Mouse (Mus musculus): Measurements from ENCODE around the gene Lgals2.

DNA sequence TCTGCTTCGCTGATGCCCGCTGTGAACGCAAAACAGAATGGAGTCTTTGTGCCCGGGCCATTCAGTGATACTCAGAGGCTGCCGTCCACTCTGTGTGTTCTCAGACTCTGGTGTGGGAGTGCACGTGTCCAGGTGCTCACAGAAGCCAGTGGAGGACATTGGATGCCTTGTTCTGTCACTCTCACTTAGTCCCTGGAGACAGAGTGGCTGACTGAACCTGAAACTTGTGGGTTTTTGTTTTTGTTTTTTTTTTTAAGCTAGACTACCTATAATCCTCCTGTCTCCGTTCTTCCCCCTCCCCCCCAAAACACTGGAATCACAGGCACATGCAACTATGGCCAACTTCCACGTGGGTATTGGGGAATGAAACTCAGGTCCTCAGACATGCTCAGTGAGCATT is 9.0 kb downstream of the Lgals2 start:
- TF ChIP-seq CTCF (IDR thresholded peaks at IDR 0.05; ENCODE audit: low read depth), result no peak
- no peak for TF ChIP-seq EP300 (optimal IDR thresholded peaks at IDR 0.05)
